Mouse (Mus musculus) frontal cortex, postnatal 36 days (tissue): ENCODE measurements around the gene Kidins220.

ENCODE experiments used
- DNase-seq, 2 experiments: peaks; one replicate each; pipeline ENCODE4 v3.0.0; 2022; ENCODE audit warnings: low spot score in 2 of 2

The Kidins220 gene

GRCm38 (mm10) chr12:25024862-25025545 is 50.3 kb downstream of the Kidins220 start:
- no peak for DNase-seq

GRCm38 (mm10) chr12:25026308-25026707 is 51.6 kb downstream of the Kidins220 start:
- no peak for DNase-seq

GRCm38 (mm10) chr12:25027416-25027815 is 52.7 kb downstream of the Kidins220 start:
- peak; percentile 65 to 84 for DNase-seq

- DNase-seq, result peak in 1 of 2 experiments; percentile 48
Observed at GRCm38 (mm10) chr12:25033662-25034337, 59.1 kb downstream of the Kidins220 start.

GRCm38 (mm10) chr12:25034338-25034953 is 59.7 kb downstream of the Kidins220 start:
- no peak for DNase-seq

GRCm38 (mm10) chr12:25036024-25036423 is 61.3 kb downstream of the Kidins220 start:
- no peak for DNase-seq

GRCm38 (mm10) chr12:25037222-25037621 is 62.5 kb downstream of the Kidins220 start:
- DNase-seq, result no peak

GRCm38 (mm10) chr12:25037681-25038472 is 63.2 kb downstream of the Kidins220 start:
- DNase-seq, result no peak

- DNase-seq, result no peak
Observed at GRCm38 (mm10) chr12:25044056-25044455, 69.3 kb downstream of the Kidins220 start.

- DNase-seq, result no peak
Observed at GRCm38 (mm10) chr12:25044579-25044978, 69.9 kb downstream of the Kidins220 start.

GRCm38 (mm10) chr12:25049253-25049652 is 74.5 kb downstream of the Kidins220 start:
- DNase-seq, result no peak

GRCm38 (mm10) chr12:25054511-25054910 is 79.8 kb downstream of the Kidins220 start:
- no peak for DNase-seq

- DNase-seq, result no peak
Observed at GRCm38 (mm10) chr12:25054963-25055362, 80.2 kb downstream of the Kidins220 start.

- no peak for DNase-seq
Observed at GRCm38 (mm10) chr12:25059487-25060200, 84.9 kb downstream of the Kidins220 start.

GRCm38 (mm10) chr12:25060901-25061300 is 86.2 kb downstream of the Kidins220 start:
- no peak for DNase-seq

GRCm38 (mm10) chr12:25062264-25062663 is 87.5 kb downstream of the Kidins220 start:
- no peak for DNase-seq

GRCm38 (mm10) chr12:25073374-25073773 is 98.6 kb downstream of the Kidins220 start:
- DNase-seq, result no peak

- DNase-seq, result peak in 1 of 2 experiments; percentile 79
Observed at GRCm38 (mm10) chr12:25074344-25074743, 99.6 kb downstream of the Kidins220 start.

GRCm38 (mm10) chr12:25083260-25084178 is 108.8 kb downstream of the Kidins220 start:
- DNase-seq, result no peak

- no peak for DNase-seq
Observed at GRCm38 (mm10) chr12:25086966-25087365, 112.2 kb downstream of the Kidins220 start.
